Mouse (Mus musculus) spleen, adult 12 weeks (tissue): ENCODE data around the gene Gm12184.
"Not testable (repeated sequence)": the region's sequence is repeated elsewhere in the genome, so short reads cannot be mapped to it uniquely, and the experiment has no call there.

Source experiments
- DNase-seq: peaks from one replicate; pipeline ENCODE4 v3.0.0; 2022; ENCODE audit warnings: low spot score

Gene Gm12184

DNA sequence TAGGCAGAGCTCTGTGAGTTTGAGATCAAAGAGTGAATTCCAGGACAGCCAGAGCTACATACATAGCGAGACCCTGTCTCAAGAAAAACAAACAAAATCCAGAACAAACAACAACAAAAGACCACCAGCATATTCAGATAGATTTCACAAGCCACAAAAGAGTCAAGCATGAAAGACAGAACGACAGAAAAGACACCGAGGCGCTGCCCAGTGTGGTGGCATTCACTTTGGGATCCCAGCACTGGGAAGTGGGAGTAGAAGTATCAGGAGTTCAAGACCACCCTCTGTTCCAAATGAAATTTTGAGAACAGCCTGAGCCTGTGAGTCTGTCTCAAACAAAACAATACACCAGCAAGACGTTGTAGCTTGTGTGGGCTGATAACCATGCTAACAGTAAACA is 20.4 kb upstream of the Gm12184 start:
- DNase-seq, result no peak

DNA sequence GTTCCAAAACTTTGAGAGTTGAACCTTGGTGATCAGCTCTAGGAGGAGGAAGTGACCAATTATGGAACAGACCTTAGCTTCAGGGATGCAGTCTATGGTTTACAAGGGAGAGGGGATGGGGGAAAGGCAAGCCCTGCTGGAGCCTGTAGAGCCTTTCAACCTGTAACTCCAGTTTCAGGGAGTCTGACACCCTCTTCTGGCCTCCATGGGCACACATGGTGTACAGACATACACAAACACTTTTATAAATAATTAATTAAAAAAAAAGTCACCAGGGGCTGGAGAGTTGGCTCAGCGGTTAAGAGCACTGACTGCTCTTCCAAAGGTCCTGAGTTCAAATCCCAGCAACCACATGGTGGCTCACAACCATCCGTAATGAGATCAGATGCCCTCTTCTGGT is 19.9 kb upstream of the Gm12184 start:
- DNase-seq, result not testable (repeated sequence)

DNA sequence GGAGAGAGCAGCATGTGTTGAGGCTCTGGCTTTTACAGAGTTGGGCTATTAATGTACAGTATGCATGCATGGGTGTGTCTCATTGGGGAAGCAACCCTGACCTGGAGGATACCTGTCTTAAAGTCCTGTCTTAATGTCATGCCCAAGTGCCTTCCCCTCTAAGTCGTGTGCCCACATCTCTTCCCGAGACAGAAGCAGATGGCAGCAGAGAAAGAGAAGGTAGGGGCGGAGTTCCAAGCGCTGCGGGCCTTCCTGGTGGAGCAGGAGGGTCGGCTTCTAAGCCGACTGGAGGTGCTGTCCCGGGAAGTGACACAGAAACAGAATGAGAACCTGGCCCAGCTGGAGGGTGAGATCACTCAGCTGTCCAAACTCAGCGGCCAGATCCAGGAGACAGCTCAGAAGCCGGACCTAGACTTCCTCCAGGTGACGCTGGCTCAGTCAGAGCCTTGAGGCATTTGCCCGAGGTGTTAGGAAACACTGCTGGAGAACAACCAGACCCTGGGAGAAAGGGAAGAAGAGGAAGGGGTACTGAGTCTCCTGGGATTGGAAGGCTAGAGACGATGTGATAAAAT is 18.9 kb upstream of the Gm12184 start:
- DNase-seq, result no peak

DNA sequence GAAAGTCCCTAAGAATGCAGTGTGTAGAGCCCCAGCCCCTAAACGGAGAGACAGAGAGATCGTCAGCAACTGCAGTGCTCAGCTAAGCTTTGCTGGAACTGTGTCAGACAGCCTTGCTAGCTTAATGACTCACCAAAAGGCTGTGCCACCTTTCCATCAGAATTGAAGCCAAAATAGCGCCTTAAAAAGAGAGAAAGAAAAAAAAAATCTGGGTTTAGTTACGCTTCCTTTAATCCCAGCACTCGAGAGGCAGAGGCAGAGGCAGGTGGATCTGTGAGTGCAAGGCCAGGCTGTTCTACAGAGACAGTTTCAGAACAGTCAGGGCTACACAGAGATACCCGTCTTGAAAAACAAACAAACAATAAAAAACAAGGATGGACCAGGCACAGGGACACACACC is 17.9 kb upstream of the Gm12184 start:
- no peak for DNase-seq

DNA sequence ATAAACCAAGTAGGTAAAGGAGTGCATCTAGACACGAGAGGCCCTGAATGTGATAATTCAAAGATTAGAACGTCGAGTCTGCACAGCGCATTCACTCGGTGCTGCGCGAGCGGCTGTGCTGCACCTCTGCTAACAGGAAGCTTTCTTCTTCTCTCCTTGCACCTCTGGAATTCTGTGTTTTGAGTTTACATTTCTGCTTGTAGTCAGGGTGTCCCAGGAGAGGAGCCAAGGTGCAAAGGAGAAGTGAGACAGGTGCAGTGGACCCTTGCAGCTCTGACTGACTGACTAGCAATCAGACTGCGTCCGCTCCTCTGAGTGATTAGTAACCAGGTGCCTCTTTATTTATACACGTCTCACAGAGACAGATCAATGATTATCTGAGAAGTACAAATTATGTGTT is 16.7 kb upstream of the Gm12184 start:
- DNase-seq, result peak; percentile 15

DNA sequence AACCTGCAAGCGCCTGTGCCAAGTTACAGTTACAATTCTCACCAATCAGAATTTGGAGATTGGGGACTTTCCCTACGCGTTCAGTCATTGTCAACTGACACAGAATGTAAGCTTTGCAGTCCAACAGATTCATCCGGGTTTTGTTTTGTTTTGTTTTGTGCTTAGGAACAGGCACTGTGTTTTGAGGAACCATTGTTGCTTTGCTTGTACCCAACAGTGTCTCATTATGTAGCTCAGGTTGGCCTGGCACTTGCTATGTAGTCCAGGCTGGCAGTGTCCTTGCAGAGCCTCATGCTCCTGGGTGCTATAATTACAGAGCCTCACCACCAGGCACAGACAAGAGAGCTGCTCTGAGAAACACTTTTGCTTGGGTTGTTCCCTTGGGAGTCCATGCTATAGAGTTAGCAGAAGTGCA is 15.9 kb upstream of the Gm12184 start:
- DNase-seq, result no peak

DNA sequence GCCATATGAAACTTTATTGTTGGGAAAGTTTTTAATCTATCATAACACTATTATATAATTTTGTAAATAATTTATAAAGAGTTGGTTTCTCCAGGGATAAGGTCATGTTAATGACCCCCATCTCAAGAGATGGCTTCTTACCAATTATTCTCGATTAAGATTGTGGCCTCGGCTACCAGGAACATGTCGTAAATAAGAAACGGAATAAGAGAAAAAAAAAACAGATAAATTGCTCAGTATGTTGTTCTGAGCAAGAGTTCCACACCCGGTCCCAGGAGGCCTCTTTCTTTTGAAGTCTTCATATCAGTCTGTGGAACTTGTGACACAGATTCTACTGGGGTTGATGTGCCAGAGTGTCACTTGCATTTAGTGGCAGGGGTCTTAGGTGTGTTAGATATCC is 14.8 kb upstream of the Gm12184 start:
- no peak for DNase-seq

DNA sequence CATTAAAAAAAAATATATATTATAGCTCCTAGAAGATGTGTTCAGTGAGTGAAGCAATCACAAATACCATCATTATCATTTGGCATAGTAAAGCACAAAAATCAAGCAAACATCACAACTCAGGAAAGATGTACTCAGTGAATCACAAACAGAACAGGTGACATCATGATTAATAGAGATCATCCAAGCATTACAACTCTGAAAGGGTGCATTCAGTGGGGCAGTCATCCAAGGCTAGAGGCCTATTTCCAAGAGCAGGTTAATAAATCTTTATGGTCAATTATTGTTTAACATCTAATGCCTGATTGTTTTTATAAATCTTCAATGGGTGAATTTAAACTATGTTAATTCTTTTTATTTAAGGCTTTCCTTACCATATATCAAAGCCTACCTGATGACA is 14.3 kb upstream of the Gm12184 start:
- no peak for DNase-seq

DNA sequence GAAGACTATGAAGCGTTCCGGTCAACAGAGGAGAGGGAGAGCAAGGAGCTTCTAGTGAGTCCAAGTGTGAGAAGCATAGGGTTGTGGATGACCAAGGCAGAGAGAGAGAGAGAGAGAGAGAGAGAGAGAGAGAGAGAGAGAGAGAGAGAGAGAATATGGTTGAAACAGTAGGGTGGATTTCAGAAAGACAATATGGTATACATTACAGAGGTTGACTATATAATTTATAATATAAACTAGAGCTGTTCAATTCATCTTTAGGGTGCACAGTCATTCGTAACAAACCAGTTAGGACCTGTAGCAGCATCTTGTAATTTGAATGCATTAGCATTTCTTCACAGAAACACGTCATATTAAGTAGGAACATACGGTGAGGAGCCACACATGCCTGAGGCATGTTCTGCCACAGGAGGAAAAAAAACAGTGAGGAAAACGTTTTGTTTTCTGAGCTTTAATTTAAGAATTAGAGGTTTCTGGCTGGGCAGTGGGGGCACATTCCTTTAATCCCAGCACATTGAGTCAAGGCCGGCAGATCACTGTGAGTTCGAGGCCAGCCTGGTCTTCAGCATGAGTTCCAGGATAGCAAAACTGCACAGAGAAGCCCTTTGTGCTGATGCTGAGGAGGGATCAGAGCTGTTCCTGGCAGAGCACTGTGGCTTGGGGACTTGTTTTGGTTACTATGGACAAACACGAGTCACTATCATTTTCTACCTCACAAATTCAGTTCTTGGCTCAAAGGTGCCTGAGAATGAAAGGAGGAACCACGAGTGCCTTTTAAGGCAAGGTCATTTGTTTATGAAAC is 12.6 kb upstream of the Gm12184 start:
- DNase-seq, result no peak

DNA sequence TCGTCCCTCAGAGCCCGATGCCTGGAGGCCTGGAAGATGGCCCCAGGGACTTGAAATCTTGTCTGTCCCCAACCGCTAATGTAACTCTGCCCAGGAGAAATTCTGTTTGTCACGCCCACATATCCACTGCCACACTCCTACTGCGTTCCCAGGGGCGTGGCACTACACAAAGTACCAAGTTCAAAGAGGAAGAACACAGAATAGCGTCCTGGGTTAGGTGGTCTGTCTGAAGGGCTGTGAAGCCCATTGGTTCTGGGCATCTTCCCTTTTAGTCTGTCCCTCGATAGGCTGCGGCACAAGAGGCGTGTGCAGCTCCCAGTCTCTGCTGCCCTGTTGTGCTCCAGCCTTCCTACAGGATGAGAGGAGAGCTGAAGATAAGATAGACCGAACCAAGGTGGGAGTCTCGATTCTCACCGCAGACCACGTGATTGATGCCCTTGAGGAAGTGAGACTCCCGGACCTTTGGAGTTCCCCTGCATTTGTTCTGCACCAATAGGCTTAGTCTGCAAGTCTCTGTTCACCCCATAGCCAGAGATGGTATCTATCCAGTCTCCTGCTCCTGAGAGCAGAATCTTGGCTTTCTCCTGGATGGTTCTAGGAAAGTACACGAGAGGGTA is 11.8 kb upstream of the Gm12184 start:
- peak; percentile 43 for DNase-seq

DNA sequence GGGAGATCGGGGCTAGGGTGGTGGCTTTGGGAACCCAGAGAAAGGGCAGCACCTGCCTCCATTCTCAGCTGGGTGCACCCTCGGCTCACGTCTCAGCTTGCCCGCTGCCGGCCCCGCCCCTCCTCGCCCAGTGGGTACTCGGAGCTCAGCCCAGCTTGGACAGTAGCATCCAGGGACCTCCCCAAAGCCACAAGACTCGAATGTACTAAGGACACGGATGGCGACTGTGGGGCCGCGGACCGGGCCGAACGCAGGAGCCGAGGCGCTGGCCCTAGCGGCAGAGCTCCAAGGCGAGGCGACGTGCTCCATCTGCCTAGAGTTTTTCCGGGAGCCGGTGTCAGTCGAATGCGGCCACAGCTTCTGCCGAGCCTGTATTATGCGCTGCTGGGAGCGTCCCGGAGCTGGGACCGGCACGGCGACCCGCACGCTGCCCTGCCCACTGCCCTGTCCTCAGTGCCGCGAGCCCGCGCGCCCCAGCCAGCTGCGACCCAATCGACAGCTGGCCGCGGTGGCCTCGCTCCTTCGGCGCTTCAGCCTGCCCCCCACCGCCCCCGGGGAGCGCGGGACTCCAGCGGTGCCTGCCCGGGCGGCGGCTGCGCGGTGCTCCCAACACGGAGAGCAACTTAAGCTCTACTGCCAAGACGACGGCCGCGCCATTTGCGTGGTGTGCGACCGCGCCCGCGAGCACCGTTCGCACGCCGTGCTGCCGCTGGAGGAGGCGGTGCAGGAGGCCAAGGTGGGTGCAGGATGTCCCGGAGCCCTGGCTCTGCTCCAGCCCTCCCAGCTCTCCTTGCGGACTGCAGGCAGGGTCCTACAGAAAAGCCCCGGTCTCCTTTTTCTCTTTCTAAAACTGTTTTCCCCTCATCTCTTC is 11.1 kb upstream of the Gm12184 start:
- peak; percentile 44 for DNase-seq

DNA sequence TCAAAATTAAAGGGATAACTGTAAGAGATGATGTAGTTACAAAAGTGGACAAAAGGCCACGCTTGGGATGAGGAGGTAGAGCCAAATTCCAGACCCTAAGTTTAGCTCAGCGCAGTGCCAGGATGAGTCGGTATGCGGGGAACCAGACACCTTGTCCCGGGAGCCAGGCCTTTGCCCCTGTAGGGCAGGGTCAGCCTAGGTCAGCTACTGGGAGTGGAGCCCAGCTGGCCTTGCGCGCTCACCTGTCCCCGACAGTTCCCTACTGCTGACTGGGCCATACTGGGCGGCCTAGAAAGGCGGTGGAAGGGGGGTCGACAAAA is 10.5 kb upstream of the Gm12184 start:
- no peak for DNase-seq

DNA sequence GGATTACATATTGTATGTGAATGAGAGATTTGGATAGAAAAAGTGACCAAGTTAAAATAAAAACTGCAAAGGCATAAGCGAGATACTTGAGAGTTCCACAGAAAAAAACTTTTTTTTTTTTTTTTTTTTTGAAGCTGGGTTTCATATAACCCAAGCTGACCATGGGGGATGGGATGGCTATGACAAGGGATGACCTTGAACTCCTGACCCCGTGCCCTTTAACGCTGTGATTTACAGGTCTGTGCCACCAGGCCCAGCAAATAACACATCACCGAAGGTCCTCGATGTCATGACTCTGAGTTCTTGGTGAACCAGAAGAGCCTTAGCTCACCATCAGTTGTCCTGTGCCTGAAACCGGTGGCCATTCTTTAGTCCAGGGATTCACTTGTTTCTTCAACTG is 9.5 kb upstream of the Gm12184 start:
- DNase-seq, result no peak

DNA sequence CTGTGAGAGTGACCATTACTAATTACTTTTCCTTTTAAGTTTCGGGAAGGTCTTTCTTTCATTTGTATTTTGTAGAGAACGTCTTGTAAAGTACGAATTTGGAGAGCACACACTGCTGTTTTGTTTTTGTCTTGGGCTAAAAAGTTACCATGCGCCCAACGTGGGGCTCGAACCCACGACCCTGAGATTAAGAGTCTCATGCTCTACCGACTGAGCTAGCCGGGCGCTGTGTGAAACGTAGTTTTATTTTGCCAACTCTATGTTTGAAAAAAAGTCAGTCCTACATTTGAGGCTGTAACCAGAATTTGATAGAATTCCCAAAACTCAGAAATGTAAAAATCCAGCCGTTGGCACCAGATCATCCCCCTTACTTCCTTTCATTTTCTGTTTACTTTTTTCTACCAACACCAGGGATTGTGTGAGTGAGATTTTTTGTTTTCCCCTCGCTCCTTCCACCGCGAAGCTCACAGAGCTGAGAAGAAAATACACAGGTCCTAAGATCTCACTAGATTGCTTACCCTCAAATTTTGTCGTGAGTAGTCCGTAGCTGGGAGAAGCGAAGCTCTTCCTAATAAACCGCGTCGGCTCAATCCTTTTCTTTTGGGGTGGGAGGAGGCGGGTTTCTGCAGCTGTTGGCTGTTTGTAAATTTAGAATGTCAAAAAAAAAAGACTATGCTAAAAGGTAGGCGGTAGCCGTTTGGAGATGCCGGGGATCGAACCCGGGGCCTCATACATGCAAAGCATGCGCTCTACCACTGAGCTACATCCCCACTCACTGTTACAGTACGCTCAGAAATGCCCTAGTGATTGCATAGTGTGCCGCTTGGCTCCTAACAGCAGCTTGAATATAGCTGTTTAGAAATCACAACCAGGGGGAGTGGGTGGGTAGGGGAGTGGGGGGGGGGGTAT is 7.5 kb upstream of the Gm12184 start:
- DNase-seq, result peak; percentile 89

DNA sequence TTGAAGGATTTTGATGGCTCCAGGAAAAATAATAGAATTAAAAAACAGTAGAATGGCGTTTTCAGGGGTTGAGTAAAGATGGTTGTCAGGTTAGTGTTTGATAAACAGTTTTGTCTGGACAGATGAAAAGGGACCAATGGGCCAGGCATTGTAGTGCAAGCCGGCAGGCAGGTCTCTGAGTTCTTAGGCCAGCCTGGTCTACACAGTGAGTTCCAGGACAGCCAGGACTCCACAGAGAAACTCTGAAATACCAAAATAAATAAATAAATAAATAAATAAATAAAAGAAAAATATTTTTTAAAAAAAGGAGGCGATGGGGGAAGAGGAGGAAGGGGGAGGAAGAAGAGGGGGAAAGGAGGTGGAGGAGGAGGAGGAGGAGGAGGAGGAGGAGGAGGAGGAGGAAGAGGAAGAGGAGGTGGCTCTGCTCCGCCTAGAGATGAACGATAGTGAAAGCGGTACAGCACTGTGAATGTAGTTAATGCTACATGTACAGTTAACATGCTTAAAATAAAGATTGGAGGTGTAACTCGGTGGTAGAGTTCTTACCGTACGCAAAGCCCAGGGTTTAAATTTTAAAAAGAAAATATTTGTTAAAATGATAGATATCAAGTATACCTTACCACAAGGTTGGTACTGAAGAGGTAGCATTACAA is 6.7 kb upstream of the Gm12184 start:
- no peak for DNase-seq

DNA sequence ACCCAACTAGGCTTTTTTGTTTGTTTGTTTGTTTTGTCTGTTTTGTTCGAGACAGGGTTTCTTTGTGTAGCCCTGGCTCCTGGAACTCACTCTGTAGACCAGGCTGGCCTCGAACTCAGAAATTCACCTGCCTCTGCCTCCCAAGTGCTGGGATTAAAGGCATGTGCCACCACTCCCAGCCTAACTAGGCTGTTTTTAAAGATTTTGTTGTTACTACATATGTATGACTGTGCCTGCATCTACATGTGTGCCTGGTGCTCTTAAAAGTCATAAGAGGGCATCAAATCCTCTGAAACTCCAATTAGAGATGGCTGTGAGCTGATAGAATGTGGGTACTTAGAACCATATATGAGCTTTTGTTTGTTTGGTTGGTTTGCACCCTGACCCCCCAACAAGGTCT is 4.8 kb upstream of the Gm12184 start:
- no peak for DNase-seq

DNA sequence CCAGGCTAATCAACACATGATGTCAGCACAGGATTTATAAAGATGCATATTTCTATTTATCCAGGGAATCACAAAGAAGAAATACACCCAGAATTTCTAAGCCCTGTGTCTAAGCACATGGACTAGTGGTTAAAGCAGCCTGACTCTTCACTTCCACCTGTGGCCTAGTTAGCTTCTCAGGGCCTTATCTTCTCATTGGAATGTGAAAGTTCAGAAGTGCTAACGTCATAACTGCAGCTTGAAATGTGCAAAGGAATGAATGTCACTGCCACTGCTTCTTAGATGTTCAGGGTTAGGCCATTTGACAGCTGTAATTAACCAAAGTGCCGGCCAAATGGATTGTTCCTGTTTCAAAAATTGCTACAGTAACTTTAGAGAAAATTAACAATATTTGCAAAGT is 3.8 kb upstream of the Gm12184 start:
- no peak for DNase-seq

DNA sequence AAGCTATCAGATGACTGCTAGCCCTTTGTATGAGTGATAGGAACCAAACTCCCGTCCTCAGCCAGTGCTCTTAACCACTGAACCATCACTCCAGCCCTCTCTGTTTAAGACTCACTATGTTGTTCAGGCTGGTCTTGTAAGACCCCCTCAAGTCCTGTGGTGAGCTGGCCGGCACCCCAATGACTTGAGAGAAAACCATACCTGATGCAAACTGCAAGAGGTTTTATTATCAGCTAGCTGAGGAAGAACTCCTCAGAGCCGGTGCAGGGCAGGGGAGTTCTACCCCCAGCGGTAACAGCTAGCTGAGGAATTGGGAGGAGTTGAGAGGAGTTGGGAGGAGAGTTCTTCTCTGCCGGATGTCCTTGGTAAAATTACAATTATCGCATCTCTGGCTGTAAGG is 1.5 kb upstream of the Gm12184 start:
- DNase-seq, result no peak

DNA sequence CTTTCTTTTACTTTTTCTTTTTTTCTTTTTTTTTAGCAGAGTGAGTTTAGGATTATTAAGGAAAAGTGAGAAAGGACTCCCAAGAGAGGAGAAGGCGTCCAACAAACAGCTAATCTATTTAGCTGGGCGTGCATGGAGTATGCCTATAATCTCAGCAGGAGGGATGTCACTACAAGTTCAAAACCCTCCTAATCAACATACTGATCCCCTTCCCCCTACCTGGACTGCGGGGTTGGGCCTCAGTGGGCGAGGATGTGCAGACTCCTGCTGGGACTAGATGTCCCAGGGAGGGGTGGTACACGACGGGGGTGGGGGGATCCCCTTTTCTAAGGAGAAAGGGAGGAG is 269 bp upstream of the Gm12184 start:
- DNase-seq, result no peak

DNA sequence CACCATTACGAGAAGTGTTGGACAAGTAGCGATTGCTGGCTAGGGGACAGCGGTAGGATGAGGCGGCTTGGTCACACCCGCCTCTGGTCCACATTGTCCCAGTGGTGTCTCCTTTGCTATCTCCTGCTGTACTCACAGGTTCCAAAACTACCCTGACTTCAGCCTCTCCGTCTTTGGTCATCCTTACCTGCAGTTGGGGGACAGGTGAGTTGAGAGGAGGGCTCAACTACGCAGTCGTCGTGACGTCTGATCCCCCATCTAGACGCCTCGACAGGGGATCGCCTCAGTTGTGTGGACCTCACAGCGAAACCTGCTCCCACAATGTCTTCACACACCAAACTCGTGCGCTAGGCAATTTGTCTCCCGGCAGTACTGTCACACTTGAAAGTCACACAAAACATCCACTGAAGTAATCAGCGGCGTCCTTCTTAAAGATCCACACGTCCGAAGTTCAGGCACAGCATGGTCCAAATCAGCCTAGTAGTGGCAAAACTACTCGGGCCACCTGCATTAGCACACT is 2.1 kb downstream of the Gm12184 start:
- no peak for DNase-seq

DNA sequence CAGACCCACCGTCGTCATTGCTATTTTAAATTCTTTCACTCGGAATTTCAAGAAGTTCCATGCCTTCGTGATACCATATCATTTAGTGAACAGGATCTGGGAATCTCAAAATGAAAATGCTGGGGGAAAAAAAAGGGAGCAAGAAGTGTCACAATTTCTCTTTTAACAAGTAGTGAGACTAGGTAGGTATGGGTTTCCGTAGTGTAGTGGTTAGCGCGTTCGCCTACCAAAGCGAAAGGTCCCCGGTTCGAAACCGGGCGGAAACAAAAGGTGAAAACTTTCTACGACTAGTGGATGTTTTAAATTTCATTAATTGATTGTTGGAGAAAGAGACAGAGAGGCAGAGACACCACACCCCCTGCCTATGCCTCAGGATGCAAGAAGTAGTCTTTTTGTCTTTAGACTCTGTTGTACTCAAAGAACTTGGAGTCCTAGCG is 2.9 kb downstream of the Gm12184 start:
- DNase-seq, result peak; percentile 76
